Mouse (Mus musculus): ENCODE data around the gene Prkg1. TPM values are rescaled to one million over a fixed set of nuclear protein-coding genes. Genes with fewer than 3 reads are reported as not detected.

Prkg1 gene
- total RNA-seq, 1 experiment from 2014 or later: 21.6 TPM

GRCm38 (mm10) chr19:31177279-31177922, 587.4 kb downstream of the Prkg1 start:
- ATAC-seq (replicated peaks in 1 of 2; ENCODE audit: insufficient read depth in 1 of 2, low FRiP score in 2 of 2, low TSS enrichment in 1 of 2, low read depth in 1 of 2, poor library complexity in 2 of 2, severe bottlenecking in 2 of 2): no peak

GRCm38 (mm10) chr19:31170985-31171384, 593.8 kb downstream of the Prkg1 start:
- ATAC-seq (replicated peaks in 1 of 2; ENCODE audit: insufficient read depth in 1 of 2, low FRiP score in 2 of 2, low TSS enrichment in 1 of 2, low read depth in 1 of 2, poor library complexity in 2 of 2, severe bottlenecking in 2 of 2): no peak

- no peak for ATAC-seq (replicated peaks in 1 of 2; ENCODE audit: insufficient read depth in 1 of 2, low FRiP score in 2 of 2, low TSS enrichment in 1 of 2, low read depth in 1 of 2, poor library complexity in 2 of 2, severe bottlenecking in 2 of 2)
Observed at GRCm38 (mm10) chr19:31158944-31159460, 605.8 kb downstream of the Prkg1 start.

GRCm38 (mm10) chr19:31153399-31153798, 611.4 kb downstream of the Prkg1 start:
- no peak for ATAC-seq (replicated peaks in 1 of 2; ENCODE audit: insufficient read depth in 1 of 2, low FRiP score in 2 of 2, low TSS enrichment in 1 of 2, low read depth in 1 of 2, poor library complexity in 2 of 2, severe bottlenecking in 2 of 2)

GRCm38 (mm10) chr19:31149902-31150301, 614.9 kb downstream of the Prkg1 start:
- no peak for ATAC-seq (replicated peaks in 1 of 2; ENCODE audit: insufficient read depth in 1 of 2, low FRiP score in 2 of 2, low TSS enrichment in 1 of 2, low read depth in 1 of 2, poor library complexity in 2 of 2, severe bottlenecking in 2 of 2)

GRCm38 (mm10) chr19:31147457-31147856, 617.4 kb downstream of the Prkg1 start:
- ATAC-seq (replicated peaks in 1 of 2; ENCODE audit: insufficient read depth in 1 of 2, low FRiP score in 2 of 2, low TSS enrichment in 1 of 2, low read depth in 1 of 2, poor library complexity in 2 of 2, severe bottlenecking in 2 of 2): no peak

- no peak for ATAC-seq (replicated peaks in 1 of 2; ENCODE audit: insufficient read depth in 1 of 2, low FRiP score in 2 of 2, low TSS enrichment in 1 of 2, low read depth in 1 of 2, poor library complexity in 2 of 2, severe bottlenecking in 2 of 2)
Observed at GRCm38 (mm10) chr19:31146156-31146555, 618.7 kb downstream of the Prkg1 start.

GRCm38 (mm10) chr19:31141905-31142304, 622.9 kb downstream of the Prkg1 start:
- no peak for ATAC-seq (replicated peaks in 1 of 2; ENCODE audit: insufficient read depth in 1 of 2, low FRiP score in 2 of 2, low TSS enrichment in 1 of 2, low read depth in 1 of 2, poor library complexity in 2 of 2, severe bottlenecking in 2 of 2)

- no peak for ATAC-seq (replicated peaks in 1 of 2; ENCODE audit: insufficient read depth in 1 of 2, low FRiP score in 2 of 2, low TSS enrichment in 1 of 2, low read depth in 1 of 2, poor library complexity in 2 of 2, severe bottlenecking in 2 of 2)
Observed at GRCm38 (mm10) chr19:31136316-31136715, 628.5 kb downstream of the Prkg1 start.

GRCm38 (mm10) chr19:31132614-31133013, 632.2 kb downstream of the Prkg1 start:
- ATAC-seq (replicated peaks in 1 of 2; ENCODE audit: insufficient read depth in 1 of 2, low FRiP score in 2 of 2, low TSS enrichment in 1 of 2, low read depth in 1 of 2, poor library complexity in 2 of 2, severe bottlenecking in 2 of 2): no peak

GRCm38 (mm10) chr19:31124628-31125027, 640.2 kb downstream of the Prkg1 start:
- ATAC-seq (replicated peaks in 1 of 2; ENCODE audit: insufficient read depth in 1 of 2, low FRiP score in 2 of 2, low TSS enrichment in 1 of 2, low read depth in 1 of 2, poor library complexity in 2 of 2, severe bottlenecking in 2 of 2): no peak

- no peak for ATAC-seq (replicated peaks in 1 of 2; ENCODE audit: insufficient read depth in 1 of 2, low FRiP score in 2 of 2, low TSS enrichment in 1 of 2, low read depth in 1 of 2, poor library complexity in 2 of 2, severe bottlenecking in 2 of 2)
Observed at GRCm38 (mm10) chr19:31114690-31115089, 650.1 kb downstream of the Prkg1 start.

- ATAC-seq (replicated peaks in 1 of 2; ENCODE audit: insufficient read depth in 1 of 2, low FRiP score in 2 of 2, low TSS enrichment in 1 of 2, low read depth in 1 of 2, poor library complexity in 2 of 2, severe bottlenecking in 2 of 2): no peak
Observed at GRCm38 (mm10) chr19:31106835-31107554, 657.8 kb downstream of the Prkg1 start.

GRCm38 (mm10) chr19:31106036-31106435, 658.8 kb downstream of the Prkg1 start:
- no peak for ATAC-seq (replicated peaks in 1 of 2; ENCODE audit: insufficient read depth in 1 of 2, low FRiP score in 2 of 2, low TSS enrichment in 1 of 2, low read depth in 1 of 2, poor library complexity in 2 of 2, severe bottlenecking in 2 of 2)

GRCm38 (mm10) chr19:31104764-31105163, 660.1 kb downstream of the Prkg1 start:
- ATAC-seq (replicated peaks in 1 of 2; ENCODE audit: insufficient read depth in 1 of 2, low FRiP score in 2 of 2, low TSS enrichment in 1 of 2, low read depth in 1 of 2, poor library complexity in 2 of 2, severe bottlenecking in 2 of 2): no peak

- ATAC-seq (replicated peaks in 1 of 2; ENCODE audit: insufficient read depth in 1 of 2, low FRiP score in 2 of 2, low TSS enrichment in 1 of 2, low read depth in 1 of 2, poor library complexity in 2 of 2, severe bottlenecking in 2 of 2): no peak
Observed at GRCm38 (mm10) chr19:31099369-31099768, 665.5 kb downstream of the Prkg1 start.

GRCm38 (mm10) chr19:31097857-31098256, 667.0 kb downstream of the Prkg1 start:
- ATAC-seq (replicated peaks in 1 of 2; ENCODE audit: insufficient read depth in 1 of 2, low FRiP score in 2 of 2, low TSS enrichment in 1 of 2, low read depth in 1 of 2, poor library complexity in 2 of 2, severe bottlenecking in 2 of 2): no peak

- no peak for ATAC-seq (replicated peaks in 1 of 2; ENCODE audit: insufficient read depth in 1 of 2, low FRiP score in 2 of 2, low TSS enrichment in 1 of 2, low read depth in 1 of 2, poor library complexity in 2 of 2, severe bottlenecking in 2 of 2)
Observed at GRCm38 (mm10) chr19:31083761-31084160, 681.1 kb downstream of the Prkg1 start.
